Mouse (Mus musculus): ENCODE data around the gene Smad6. TPM values are rescaled to one million over a fixed set of nuclear protein-coding genes. Genes with fewer than 3 reads are reported as not detected.

The Smad6 gene
- total RNA-seq, 2 experiments from 2014 or later, result 1.4 to 2.2 TPM

GRCm38 (mm10) chr9:63982937-63983632, 38.8 kb downstream of the Smad6 start:
- no peak for DNase-seq

DNA sequence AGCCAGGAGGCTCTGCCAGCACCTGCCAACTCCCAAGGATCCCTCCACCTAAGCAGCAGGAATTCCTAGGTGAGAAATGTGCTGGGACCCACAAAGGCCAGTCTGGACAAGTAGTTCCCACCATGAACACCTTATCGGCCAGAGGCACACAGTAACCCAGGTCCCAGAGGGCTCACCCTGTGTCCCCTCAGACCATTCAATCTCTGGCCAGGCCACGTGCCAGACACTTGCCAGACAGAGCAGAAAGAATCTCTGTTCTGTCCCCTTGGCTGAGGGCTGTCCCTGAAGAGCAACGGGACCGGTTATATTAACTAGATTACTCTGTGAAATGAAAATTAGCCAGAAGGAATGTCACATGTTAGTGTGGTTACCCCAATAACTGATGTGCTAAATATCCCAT, 39.9 kb downstream of the Smad6 start:
- no peak for DNase-seq

GRCm38 (mm10) chr9:63981371-63981770, 40.5 kb downstream of the Smad6 start:
- no peak for DNase-seq

DNA sequence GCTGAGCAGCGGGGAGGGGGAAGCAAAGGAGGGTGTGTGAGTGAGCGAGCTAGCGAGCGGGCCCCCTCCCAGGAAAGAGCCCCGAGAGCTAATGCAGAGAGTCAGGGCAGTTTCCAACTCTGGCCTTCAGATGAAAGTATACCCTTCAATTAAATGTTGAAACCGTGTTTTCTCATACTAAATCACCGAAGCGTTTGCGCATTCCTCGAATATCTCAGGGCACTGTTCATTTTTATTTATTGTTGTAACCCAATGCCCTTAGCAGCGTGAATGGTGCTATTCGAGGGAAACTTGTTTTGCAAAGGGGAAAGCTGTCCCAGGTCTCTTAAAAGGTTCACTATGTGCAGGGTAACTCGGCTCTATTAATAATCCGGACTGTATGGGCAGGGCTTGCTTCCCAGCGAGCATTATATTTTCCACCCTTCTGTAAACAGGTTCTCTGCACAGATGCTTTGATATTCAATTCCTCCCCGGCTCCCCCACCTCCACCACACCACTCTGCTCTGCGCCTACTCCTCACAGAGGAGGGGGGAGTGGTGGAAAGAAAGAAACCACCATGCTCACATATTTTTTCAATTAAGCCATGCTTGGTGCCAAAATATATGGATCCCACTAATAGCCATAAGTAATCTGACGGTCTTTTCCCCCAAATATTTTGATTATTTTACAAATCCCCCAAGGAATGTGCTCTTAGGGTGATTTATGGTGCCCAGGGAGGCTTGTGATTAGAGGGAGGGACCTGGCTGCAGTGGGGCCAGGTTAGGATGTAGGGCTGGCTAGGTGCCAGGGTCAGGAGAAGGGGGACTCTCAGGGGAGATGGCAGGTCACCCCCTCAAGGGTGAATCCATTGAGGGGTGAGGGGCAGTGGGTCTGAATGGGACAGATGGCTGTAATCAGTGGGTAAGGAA, 41.4 kb downstream of the Smad6 start:
- no peak for DNase-seq

- no peak for DNase-seq
These were observed 42.6 kb downstream of the Smad6 start for GRCm38 (mm10) chr9:63979275-63979674.

DNA sequence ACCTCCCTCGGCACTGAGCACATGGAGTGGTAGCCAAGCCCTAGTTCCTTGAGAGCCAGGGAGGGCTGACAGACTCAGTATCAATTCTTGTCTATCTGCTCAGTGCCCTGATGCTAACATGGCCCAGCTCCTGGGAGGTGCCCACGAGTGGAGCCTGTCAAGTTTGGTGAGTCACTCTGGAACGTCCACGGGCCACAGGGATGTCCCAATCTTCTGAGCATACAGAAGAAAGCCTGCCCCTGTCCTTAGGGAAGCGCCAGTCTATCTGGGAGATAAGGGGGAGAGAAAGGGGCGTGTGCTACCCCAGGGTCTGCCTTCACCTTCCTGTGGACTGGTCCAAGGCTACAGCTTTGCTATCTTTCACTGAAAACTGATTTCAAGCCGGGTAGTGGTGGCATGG, 43.2 kb downstream of the Smad6 start:
- no peak for DNase-seq

DNA sequence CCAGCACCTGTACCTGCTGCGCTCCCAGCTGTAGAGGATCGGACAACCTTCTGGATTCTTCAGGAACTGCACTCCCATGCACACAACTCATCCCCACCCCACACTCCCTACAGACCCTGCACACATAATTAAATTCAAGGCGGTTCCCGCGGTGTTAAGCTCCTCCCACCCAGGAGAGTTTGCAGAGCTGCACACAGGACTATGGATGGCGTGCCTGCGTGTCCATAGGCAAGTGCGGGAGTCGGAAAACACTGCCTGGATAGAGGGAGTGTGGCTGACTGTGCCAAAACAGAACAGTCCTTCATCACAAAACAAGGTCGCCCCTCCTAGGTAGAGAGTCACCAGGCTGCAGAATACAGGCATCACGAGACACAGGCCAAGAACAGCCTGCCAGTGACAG, 45.9 kb downstream of the Smad6 start:
- no peak for DNase-seq

GRCm38 (mm10) chr9:63974258-63975023, 47.4 kb downstream of the Smad6 start:
- DNase-seq, result no peak

DNA sequence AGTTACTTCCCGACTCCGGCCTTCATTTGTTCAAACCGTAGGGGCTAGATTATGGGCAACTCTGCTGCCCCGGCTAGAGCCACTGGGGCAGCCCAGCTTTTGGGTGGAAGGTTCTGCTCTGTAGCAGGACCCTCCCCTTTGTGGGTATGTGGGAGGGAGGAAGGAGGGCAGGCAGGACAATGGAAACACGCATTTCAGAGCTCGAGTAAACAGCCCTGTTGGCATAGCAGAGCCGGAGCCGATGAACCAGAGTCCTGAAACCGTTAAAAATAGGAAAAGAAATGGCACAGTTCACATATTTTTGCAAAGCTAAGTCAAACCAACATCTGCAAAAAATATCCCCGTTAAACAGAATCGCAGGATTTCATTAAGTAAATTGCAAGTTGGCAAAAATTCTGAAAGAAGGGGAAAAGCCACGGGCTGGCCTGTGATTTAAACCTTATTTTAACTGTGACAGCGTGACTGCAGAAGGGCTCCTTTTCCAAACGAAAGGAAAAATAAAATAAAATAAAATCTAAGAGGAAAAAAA, 48.1 kb downstream of the Smad6 start:
- DNase-seq, result no peak

- no peak for DNase-seq
These were observed 49.1 kb downstream of the Smad6 start for GRCm38 (mm10) chr9:63972576-63973290.

DNA sequence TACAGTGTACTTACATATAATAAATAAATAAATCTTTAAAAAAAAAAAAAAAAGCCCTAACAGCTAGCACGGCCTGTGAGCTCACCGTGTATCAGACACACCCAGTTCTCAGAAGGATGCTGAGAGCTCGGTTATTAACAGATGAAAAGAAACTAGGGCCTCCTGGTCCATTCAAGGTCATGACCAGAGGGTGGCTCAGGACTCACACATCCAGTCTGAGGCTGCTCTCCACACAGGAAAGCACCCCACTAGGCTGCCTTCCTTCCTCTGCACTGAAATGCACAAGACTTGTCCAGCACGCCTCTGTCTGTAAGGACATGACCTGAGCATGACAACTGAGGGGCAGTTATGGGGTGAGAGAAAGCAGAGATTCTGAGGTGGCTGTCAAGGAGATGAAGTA, 50.3 kb downstream of the Smad6 start:
- DNase-seq, result no peak

GRCm38 (mm10) chr9:63970836-63971235, 51.0 kb downstream of the Smad6 start:
- no peak for DNase-seq

DNA sequence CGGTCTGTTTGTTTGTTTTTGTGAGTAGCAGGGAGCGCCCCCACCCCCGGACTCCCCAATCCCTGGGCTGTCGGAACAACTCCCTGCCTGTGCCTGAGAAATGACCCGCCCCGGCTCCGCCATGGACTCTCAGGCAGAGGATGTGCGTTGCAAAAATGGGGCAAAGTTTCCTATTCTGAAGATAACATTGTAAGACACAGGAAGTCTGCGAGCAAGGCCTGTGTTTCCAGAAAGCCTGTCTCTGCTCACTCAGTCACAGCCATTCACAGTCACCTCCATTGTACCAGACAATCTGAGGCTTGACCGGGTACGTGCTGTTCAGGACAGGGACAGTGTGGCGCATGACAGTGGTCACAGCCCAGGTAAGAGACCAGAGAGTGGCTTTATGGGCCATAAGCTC, 51.5 kb downstream of the Smad6 start:
- no peak for DNase-seq

DNA sequence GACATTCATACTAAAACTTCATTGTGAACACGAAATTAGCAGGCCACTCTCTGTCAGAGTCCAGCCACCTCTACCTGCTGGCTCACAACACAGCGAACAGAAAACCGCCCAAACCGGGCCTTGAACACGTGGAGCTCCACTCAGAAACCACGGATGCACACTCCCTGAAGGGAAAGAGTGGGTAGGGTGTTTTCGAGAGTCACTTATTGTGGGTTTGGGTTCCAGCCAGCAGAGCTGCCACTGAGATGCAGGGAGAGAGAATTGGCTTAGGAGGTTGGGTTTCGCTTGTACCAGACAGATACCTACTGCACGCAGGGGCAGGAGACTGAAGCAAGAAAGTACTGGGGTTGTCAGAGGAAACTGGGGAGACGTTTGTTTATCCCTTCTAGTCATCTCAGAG, 52.4 kb downstream of the Smad6 start:
- no peak for DNase-seq

GRCm38 (mm10) chr9:63968592-63968991, 53.3 kb downstream of the Smad6 start:
- DNase-seq, result peak; percentile 43 to 49

- DNase-seq, result no peak
These were observed 54.3 kb downstream of the Smad6 start for GRCm38 (mm10) chr9:63967408-63968172.

GRCm38 (mm10) chr9:63965579-63965981, 56.3 kb downstream of the Smad6 start:
- DNase-seq, result no peak

GRCm38 (mm10) chr9:63961881-63962280, 60.0 kb downstream of the Smad6 start:
- DNase-seq, result no peak

DNA sequence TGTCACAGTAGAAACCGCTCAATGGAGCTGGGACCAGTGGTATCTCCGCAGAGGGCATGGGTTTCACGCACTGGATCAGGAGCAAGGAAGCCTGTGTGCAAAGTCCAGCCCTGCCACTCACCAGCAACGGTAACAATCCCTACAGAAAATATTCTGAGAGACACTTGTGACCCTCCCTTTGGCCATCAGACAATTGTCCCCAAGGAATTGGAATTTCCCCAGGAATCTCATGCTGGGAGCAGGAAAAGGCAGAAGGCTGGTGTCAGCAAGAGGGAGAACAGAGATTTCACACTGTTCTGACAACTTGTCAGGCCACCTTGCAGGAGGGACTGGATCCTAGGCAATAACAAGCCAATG, 61.1 kb downstream of the Smad6 start:
- DNase-seq, result no peak

DNA sequence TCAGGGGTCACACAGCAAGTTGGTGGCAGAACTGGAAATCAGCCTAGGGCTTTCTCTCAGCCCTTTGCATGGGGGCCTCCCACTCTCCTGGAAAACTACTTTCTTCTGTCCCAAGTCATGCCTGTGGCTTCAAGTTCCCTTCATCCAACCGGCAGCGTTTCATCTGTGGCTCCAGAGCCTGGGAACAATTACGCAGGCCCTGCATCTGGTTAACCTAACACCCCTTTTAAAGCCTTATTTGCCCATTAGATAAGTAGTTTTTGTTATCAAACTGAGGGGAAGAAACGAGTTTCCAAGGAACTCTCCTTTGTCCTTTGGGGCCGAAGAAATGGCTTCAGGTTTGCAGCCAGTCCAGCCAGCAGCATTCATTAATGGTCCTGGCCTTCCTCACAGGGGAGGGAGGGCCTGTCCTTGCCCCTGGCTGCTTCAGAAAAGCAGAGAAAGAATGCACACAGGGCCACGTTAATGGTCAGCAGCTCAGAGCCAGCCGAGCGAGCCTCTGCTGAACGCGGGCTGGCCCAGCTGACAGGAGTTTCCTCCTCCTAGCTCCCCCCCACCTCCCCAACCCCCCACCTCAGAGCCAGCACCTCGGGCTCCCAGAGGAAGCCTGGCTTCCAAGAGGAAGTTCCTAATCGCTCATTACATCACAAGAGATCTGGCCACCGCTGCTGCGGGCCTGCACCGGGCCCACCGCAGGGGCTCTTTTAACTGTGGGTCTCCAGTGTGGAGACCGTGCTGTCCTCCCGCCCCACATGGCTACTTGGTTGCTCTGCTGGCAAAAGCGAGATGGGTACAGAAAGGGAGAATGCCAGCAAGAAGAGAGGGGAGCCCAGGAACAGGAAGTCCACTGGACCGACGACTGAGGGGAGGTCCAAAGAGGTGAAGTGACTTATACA, 61.7 kb downstream of the Smad6 start:
- DNase-seq, result no peak

All from layer of hippocampus, postnatal 36 days (tissue).